Mouse (Mus musculus) bone marrow, adult 2 months (tissue): ENCODE measurements around the gene Fkbp10. TPM values are rescaled to one million over a fixed set of nuclear protein-coding genes. Genes with fewer than 3 reads are reported as not detected.

ENCODE experiments used
- H3K27ac ChIP-seq: fragments of 200-500 bp; 2 replicates; pipeline ENCODE4 v1.5.1; 2012; ENCODE audit warnings: low read depth, mild to moderate bottlenecking, control low read depth, inconsistent platforms, low read length; ENCODE audit not compliant: control insufficient read depth, poor library complexity, insufficient read depth
- H3K4me1 ChIP-seq: fragments of 200-500 bp; 2 replicates; pipeline ENCODE4 v1.6.1; 2011; ENCODE audit warnings: low read length; ENCODE audit not compliant: control insufficient read depth, insufficient read depth
- H3K4me3 ChIP-seq: fragments of 200-500 bp; replicated peaks from 2 replicates; pipeline ENCODE3; 2011; ENCODE audit warnings: mild to moderate bottlenecking, low read depth, low read length, control low read depth; ENCODE audit not compliant: control insufficient read depth
- CTCF ChIP-seq: fragments of 200-500 bp; IDR thresholded peaks from 2 replicates; pipeline ENCODE4 v1.5.1; 2011; ENCODE audit warnings: low read length, control low read depth; ENCODE audit not compliant: control insufficient read depth, insufficient read depth
- POLR2A ChIP-seq: fragments of 200-500 bp; IDR thresholded peaks from 2 replicates; pipeline ENCODE4 v1.6.1; 2011; ENCODE audit warnings: low read depth, mild to moderate bottlenecking, control low read depth, low read length, borderline replicate concordance; ENCODE audit not compliant: control insufficient read depth
- WGBS: fragments of 180-500 bp; shearing (Covaris S2); methylation state at CpG from one replicate; pipeline ENCODE4 v1.1.7; 2018; 5-methylcytosine and 5-hydroxymethylcytosine counted together
- polyA plus RNA-seq: library from polyadenylated mRNA; stranded (reverse); fragments of >200 nt; gene quantifications from 2 replicates; pipeline ENCODE4 v1.2.4, GENCODE M21; 2011; ENCODE audit warnings: low replicate concordance; ENCODE audit not compliant: missing spikeins, insufficient read depth, insufficient read length

Fkbp10 gene
- polyA plus RNA-seq, 1 experiment = 7.0 TPM

DNA sequence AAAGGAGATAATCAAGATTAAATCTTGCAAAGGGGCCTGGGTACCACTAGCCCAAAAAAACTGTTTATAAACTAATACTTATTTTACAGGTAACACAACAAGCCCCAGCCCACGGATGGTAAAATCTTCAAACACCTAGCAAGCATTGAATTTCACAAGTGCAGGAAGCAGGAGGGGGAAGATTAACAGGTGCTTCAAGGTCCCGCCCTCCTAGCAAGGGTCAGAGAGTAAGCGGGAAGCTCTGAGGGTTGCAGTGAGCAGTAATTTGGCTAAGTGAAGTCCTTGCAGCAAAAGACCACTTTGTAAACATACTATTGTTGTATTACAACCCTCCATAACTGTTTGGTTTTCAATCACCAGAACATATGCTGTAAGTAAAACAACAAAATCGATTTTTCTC is 41.8 kb downstream of the Fkbp10 start:
- H3K27ac ChIP-seq = no peak overlapping the region
- no peak overlapping the region for H3K4me3 ChIP-seq
- no peaks in the 10 kb centered on the region; the same call in 1 of the 2 replicates for H3K4me1 ChIP-seq
- TF ChIP-seq POLR2A (no peak), CTCF (no peak)
- WGBS = 68% methylated on average over 4 of the region's 4 CpGs

DNA sequence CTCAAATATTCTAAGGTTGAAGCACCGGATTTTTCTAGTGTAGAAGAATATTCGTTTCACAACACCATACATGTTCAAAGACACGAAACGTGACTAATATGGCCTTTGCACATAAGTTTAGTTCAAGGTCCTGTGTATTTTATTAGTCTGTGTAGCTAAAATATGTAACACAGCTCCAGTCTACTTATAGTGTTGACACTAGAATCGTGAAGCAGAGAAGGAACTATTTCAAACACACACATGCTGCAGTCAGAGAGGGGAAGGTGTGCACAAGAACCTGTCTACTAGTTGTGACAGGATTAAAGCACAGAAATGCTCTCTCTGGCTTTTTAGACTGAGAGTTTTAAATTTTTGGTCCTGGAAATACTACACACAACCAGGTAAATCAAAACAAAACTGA is 42.2 kb downstream of the Fkbp10 start:
- TF ChIP-seq CTCF (no peak), POLR2A (no peak)
- Histone ChIP-seq H3K4me3 (no peak overlapping the region), H3K27ac (no peak overlapping the region), H3K4me1 (no peaks in the 10 kb centered on the region; the same call in 1 of the 2 replicates)
- 78% methylated on average over 5 of the region's 5 CpGs for WGBS

DNA sequence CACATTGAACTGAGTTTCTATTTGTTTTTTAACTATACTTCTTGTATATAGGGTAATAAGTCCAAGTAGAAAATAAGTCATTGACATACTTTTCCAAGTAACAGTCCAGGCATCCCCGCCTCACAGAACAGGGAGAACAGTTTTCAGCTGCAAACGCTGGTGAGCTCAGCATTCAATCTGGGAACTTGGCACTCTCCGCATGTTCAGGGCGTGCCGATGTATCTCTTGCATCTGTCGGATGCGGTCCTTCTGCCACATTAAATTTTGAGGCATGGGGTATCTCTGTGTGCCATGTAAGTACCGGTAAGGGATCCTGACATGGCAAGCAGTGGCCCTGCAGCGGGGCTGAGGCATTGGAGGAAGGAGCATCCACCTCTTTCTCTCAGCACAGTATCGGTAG is 47.2 kb downstream of the Fkbp10 start:
- WGBS = 89% methylated on average over 10 of the region's 10 CpGs
- H3K4me3 ChIP-seq = no peak overlapping the region
- H3K4me1 ChIP-seq = no peaks in the 10 kb centered on the region; the same call in 1 of the 2 replicates
- TF ChIP-seq CTCF (no peak), POLR2A (no peak)
- no peak overlapping the region for H3K27ac ChIP-seq

DNA sequence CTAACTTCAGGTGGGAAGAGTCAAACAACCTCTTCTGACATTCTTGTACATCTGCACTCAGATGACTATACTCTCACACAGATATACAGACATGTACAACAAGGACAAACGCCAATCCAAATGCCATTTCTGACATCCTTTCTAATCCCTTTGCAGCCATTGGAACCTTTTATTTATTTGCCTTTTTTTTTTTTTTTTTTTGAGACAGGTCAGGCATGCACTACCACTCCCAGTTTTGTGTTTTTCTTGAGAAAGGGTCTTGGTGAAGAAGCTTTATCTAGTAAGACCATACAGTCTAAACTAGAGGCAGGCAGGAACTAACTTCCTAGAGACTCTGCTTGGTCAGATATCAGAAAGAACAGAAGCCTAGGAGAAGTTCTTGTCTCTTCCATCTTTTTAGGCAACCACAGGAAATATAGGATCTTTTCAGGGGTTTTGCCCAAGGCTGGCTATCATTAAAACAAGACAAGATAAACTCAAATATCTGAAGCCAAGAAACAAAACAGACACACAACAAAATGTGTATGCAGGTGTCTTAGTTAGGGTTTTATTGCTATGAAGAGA is 49.8 kb downstream of the Fkbp10 start:
- H3K27ac ChIP-seq = no peak overlapping the region
- 71% methylated on average over 1 of the region's 1 CpGs for WGBS

DNA sequence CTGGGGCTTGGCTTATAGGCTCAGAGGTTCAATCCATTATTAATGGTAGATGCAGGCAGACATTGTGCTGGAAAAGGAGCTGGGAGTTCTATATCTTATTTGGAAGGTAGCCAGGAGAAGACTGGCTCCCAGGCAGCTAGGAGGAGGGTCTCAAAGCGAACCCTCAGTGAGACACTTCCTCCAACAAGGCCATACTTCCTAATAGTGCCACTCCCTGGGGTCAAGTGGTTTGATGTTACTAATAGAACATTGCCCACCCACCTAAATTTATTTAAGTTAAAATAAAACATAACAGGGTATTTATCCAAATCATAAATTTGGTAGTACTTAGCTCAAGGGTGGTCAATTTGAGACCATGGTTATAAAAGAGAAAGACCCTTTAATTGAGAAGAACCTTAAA is 50.3 kb downstream of the Fkbp10 start:
- H3K4me1 ChIP-seq = no peaks in the 10 kb centered on the region; the same call in 1 of the 2 replicates
- 52% methylated on average over 1 of the region's 1 CpGs for WGBS
- H3K27ac ChIP-seq = no peak overlapping the region
- no peak for TF ChIP-seq CTCF
- TF ChIP-seq POLR2A = no peak
- no peak overlapping the region for H3K4me3 ChIP-seq

More for the DNA sequence above, 49.8 kb downstream of the Fkbp10 start:
- Histone ChIP-seq H3K4me1 (no peaks in the 10 kb centered on the region), H3K4me3 (no peak overlapping the region)
- TF ChIP-seq CTCF (no peak), POLR2A (no peak)

DNA sequence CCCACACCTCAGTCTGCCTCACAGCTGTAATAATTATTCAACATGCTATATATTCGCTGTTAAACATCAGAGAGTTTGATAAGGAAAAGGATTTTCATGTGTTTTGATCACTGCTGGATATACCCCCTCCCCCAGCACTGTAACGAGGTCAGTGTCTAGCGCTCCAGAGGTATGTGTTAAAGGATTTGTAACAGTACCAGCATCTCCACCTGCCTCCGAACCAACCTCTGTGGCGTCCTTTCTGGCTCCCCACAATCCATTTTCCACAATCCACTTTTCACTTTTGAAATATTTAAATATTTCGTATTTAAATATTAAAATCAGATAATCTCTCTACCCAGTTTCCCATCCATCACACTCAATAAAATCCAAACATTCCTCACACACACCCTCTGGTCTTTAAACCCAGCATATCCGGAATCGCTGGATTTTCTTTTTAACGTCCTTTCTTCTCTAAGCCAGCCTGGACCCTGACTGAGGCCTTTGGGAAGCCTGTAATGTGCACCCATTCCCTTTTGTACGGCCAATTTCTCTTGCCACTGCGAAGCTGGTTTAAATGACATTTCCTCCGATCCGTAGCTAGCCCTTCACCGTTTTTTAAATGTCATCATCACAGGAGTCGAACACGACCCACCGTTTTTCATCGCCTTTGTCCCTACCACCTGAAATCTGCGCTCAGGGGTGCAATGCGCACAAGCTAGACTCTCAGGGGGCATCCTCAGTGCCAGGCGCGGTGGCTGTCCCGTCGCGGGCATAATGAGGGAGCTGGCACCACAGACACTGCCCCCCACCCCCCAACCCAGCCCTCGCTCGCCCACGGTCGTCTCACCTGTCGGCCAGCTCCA is 56.1 kb downstream of the Fkbp10 start:
- H3K27ac ChIP-seq = no peak overlapping the region

DNA sequence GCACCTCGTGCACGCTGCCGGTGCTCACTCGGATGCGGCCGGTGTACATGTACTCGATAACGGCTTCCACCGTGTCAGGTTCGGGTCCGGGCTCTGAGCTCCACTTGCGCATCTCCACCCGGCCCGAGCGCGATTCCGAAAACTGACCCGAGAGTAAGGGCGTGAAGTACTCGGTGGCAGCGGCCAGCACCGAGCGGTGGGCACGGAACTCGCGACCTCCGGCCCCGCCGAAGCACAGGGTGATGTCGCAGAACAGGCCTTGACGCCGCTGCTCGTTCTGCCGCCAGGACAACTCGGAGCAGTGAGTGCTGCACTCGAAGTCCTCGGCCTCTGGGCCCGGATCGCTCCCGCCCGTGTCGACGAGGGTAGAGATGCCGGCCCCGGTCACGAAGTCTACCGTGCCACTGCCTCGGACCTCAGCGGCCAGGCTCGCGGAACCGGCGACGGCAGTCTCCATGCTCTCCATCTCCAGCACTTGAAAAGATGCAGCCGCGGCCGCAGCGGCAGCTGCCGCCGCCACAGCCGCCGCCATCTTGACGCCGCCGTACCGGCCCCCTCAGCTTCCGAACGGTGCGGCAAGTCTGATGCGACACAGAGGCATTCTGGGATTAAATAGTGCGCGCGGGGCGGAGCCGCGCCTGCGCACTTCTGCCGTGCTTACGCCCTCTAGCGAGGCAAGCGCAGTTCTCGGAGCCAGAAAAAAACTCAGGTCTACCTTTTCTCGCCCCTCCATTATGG is 56.9 kb downstream of the Fkbp10 start, which contains the start of gene Klhl11:
TSS of gene Klhl11 (minus strand) at position 545 of the 738 bp plus-strand sequence.
- Histone ChIP-seq H3K4me1 (no peaks in the 10 kb centered on the region; the same call in 1 of the 2 replicates), H3K4me3 (peak within 1 kb of the TSS; percentile 93)
- WGBS = under 1% methylated on average over 83 of the region's 83 CpGs

More for the DNA sequence above, 56.1 kb downstream of the Fkbp10 start:
- WGBS = 11% methylated on average over 30 of the region's 30 CpGs
- H3K4me3 ChIP-seq = peak overlapping the region; percentile 93
- TF ChIP-seq POLR2A (no peak), CTCF (no peak)
- no peaks in the 10 kb centered on the region; the same call in 1 of the 2 replicates for H3K4me1 ChIP-seq

DNA sequence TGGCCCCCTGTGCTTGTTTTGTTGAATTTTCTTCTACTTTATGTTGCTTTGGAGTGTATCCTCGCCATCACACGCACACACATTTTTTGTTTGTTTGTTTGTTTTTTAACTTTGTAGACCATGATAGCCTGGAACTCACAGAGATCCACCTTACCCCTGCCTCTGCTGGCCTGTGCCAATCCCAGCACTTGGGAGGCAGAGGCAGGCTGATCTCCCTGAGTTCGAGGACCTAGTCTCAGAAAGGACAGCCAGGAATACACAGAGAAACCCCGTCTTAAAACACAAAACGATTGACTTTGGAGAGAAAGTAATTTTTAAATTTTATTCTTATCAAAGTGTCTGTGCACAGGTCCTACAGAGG is 57.4 kb downstream of the Fkbp10 start:
- Histone ChIP-seq H3K4me1 (no peaks in the 10 kb centered on the region; the same call in none of the 2 replicates), H3K4me3 (no peak overlapping the region), H3K27ac (no peak overlapping the region)
- no peak for TF ChIP-seq POLR2A
- TF ChIP-seq CTCF = no peak
- 36% methylated on average over 5 of the region's 5 CpGs for WGBS

More for the DNA sequence above, 56.9 kb downstream of the Fkbp10 start, which contains the start of gene Klhl11:
- H3K27ac ChIP-seq = peak within 1 kb of the TSS; percentile 72
- TF ChIP-seq POLR2A (peak; percentile 96), CTCF (peak; percentile 79)

Other genes starting within 250 kb of the Fkbp10 start
- gene Krt9, start 222.5 kb upstream of the Fkbp10 start, polyA plus RNA-seq = not detected in 2 replicates
- gene Krt14, start 208.1 kb upstream of the Fkbp10 start, polyA plus RNA-seq = not detected in 2 replicates
- not detected in 2 replicates for gene Krt16, start 166.8 kb upstream of the Fkbp10 start, polyA plus RNA-seq
- 2.1 TPM in 1 of 2 replicates, not detected in the other for gene Krt17, start 154.7 kb upstream of the Fkbp10 start, polyA plus RNA-seq
- gene Krt42, start 145.8 kb upstream of the Fkbp10 start, polyA plus RNA-seq = 2.1 TPM in 1 of 2 replicates, not detected in the other
- gene Eif1, start 95.8 kb upstream of the Fkbp10 start, polyA plus RNA-seq = 807 and 1,107 TPM in 2 replicates
- gene Gast, start 81.3 kb upstream of the Fkbp10 start, polyA plus RNA-seq = not detected in 2 replicates
- gene Hap1, start 59.6 kb upstream of the Fkbp10 start, polyA plus RNA-seq = 1.1 and 11.9 TPM in 2 replicates
- 11.1 and 14.8 TPM in 2 replicates for gene Jup, start 17.9 kb upstream of the Fkbp10 start, polyA plus RNA-seq
- gene P3h4, start 861 bp upstream of the Fkbp10 start, polyA plus RNA-seq = 0.45 and 3.9 TPM in 2 replicates
- 5.8 and 21.5 TPM in 2 replicates for gene Nt5c3b, start 26.1 kb downstream of the Fkbp10 start, polyA plus RNA-seq
- not detected in 2 replicates for gene Klhl10, start 26.2 kb downstream of the Fkbp10 start, polyA plus RNA-seq
- gene Klhl11, start 57.0 kb downstream of the Fkbp10 start, polyA plus RNA-seq = 1.2 and 2.7 TPM in 2 replicates
- 12.8 and 31.2 TPM in 2 replicates for gene Acly, start 112.3 kb downstream of the Fkbp10 start, polyA plus RNA-seq
- 0.35 TPM in 1 of 2 replicates, not detected in the other for gene Ttc25, start 129.9 kb downstream of the Fkbp10 start, polyA plus RNA-seq
- gene Cnp, start 159.2 kb downstream of the Fkbp10 start, polyA plus RNA-seq = 25.0 and 35.7 TPM in 2 replicates
- gene Nkiras2, start 203.5 kb downstream of the Fkbp10 start, polyA plus RNA-seq = 7.5 and 13.1 TPM in 2 replicates
- 603 and 838 TPM in 2 replicates for gene Dnajc7, start 204.5 kb downstream of the Fkbp10 start, polyA plus RNA-seq